Mouse (Mus musculus): ENCODE results near the gene Gm11172. TPM values are rescaled to one million over a fixed set of nuclear protein-coding genes. Genes with fewer than 3 reads are reported as not detected.

Gene Gm11172
- polyA plus RNA-seq, 1 experiment: not detected

GRCm38 (mm10) chr16:10861408-10861807 lies 48.7 kb downstream of the Gm11172 start:
- no peak overlapping the region for H3K4me3 ChIP-seq (ENCODE audit: insufficient read depth, low read length)
- no peaks in the 10 kb centered on the region for H3K4me1 ChIP-seq (ENCODE audit: control insufficient read depth, insufficient read depth, low read length)
- no peak overlapping the region for H3K27ac ChIP-seq (ENCODE audit: insufficient read depth, low read length)
- no peak for TF ChIP-seq CTCF (IDR thresholded peaks at IDR 0.05; ENCODE audit: extremely low read depth, insufficient read depth, low read length)

Other genes starting within 250 kb of the Gm11172 start
- gene Socs1, start 27.4 kb upstream of the Gm11172 start, polyA plus RNA-seq (2012; rRNA removed): 0.71 and 0.81 TPM in 2 replicates
- not detected in 2 replicates for gene Tnp2, start 24.3 kb upstream of the Gm11172 start, polyA plus RNA-seq (2012; rRNA removed)
- not detected in 2 replicates for gene Prm3, start 22.0 kb upstream of the Gm11172 start, polyA plus RNA-seq (2012; rRNA removed)
- gene Prm2, start 16.8 kb upstream of the Gm11172 start, polyA plus RNA-seq (2012; rRNA removed): not detected in 2 replicates
- gene Prm1, start 7.1 kb upstream of the Gm11172 start, polyA plus RNA-seq (2012; rRNA removed): not detected in 2 replicates
- gene Rmi2, start 22.1 kb downstream of the Gm11172 start, polyA plus RNA-seq (2012; rRNA removed): 0.25 and 0.29 TPM in 2 replicates
- 174 and 183 TPM in 2 replicates for gene Snn, start 248.0 kb downstream of the Gm11172 start, polyA plus RNA-seq (2012; rRNA removed)

Data from cortical plate, adult 2 months (tissue).